Mouse (Mus musculus) CH12.LX (cell line): ENCODE measurements around the gene Tmem178b. TPM values are rescaled to one million over a fixed set of nuclear protein-coding genes. Genes with fewer than 3 reads are reported as not detected.

Experiments used
- DNase-seq: peaks from one replicate; pipeline ENCODE4 v3.0.0-alpha.2; 2013; ENCODE audit errors: extremely low read depth
- H3K27ac ChIP-seq: 2 replicates; pipeline ENCODE4 v1.5.1; 2012; ENCODE audit warnings: low read depth, mild to moderate bottlenecking, control low read depth, moderate library complexity; ENCODE audit not compliant: insufficient read depth
- H3K27me3 ChIP-seq: replicated peaks from 2 replicates; pipeline ENCODE3; 2012; ENCODE audit warnings: inconsistent platforms
- H3K36me3 ChIP-seq, 2 experiments: replicated peaks in 1 of 2; 2 replicates each; pipeline versions ENCODE3 to v1.6.1; 2012; ENCODE audit warnings: inconsistent platforms in 1 of 2, low read length in 1 of 2, mild to moderate bottlenecking in 1 of 2, mixed read lengths in 1 of 2, moderate library complexity in 1 of 2; ENCODE audit not compliant: control insufficient read depth in 1 of 2, insufficient read depth in 1 of 2
- H3K4me1 ChIP-seq, 2 experiments: 2 replicates each; pipeline ENCODE4 v1.6.1; 2012; ENCODE audit warnings: inconsistent platforms in 1 of 2, moderate library complexity in 1 of 2; ENCODE audit not compliant: insufficient read depth in 2 of 2, control insufficient read depth in 1 of 2
- H3K4me2 ChIP-seq: 2 replicates; pipeline ENCODE4 v1.6.1; 2012; ENCODE audit warnings: low read depth, mild to moderate bottlenecking, control low read depth; ENCODE audit not compliant: poor library complexity, insufficient read depth, severe bottlenecking
- H3K4me3 ChIP-seq, 3 experiments: fragments of 150-350 bp in 1 of 3; sonication (generic) in 1 of 3; replicated peaks in 1 of 3; 2 replicates each; pipeline versions ENCODE3 to v1.5.1; 2011 to 2012; ENCODE audit warnings: low read depth in 2 of 3, low read length in 2 of 3, mild to moderate bottlenecking in 2 of 3, moderate library complexity in 2 of 3, control low read depth in 1 of 3, improper control_type of control experiment in 1 of 3, inconsistent platforms in 1 of 3, mixed read lengths in 1 of 3; ENCODE audit not compliant: poor library complexity in 1 of 3
- H3K79me2 ChIP-seq: replicated peaks from 2 replicates; pipeline ENCODE4 v1.6.1; 2012; ENCODE audit warnings: mild to moderate bottlenecking, moderate library complexity; ENCODE audit not compliant: control insufficient read depth, poor library complexity, insufficient read depth, severe bottlenecking; ENCODE audit errors: extremely low read depth
- H3K9ac ChIP-seq: 2 replicates; pipeline ENCODE4 v1.6.1; 2012; ENCODE audit warnings: low read depth, mild to moderate bottlenecking, control low read depth, moderate library complexity; ENCODE audit not compliant: insufficient read depth
- H3K9me3 ChIP-seq: replicated peaks from 2 replicates; pipeline ENCODE3; 2012; ENCODE audit warnings: low read length, inconsistent platforms, mixed read lengths
- BHLHE40 ChIP-seq: IDR thresholded peaks from 2 replicates; pipeline ENCODE4 v1.6.1; 2011; ENCODE audit warnings: mild to moderate bottlenecking, low read depth, low read length, improper control_type of control experiment
- CTCF ChIP-seq, 2 experiments: IDR thresholded peaks in 1 of 2; conservative IDR thresholded peaks in 1 of 2; 2 replicates each; pipeline ENCODE4 v1.5.1; 2011 to 2012; ENCODE audit warnings: low read depth in 2 of 2, low read length in 2 of 2, improper control_type of control experiment in 1 of 2, inconsistent platforms in 1 of 2, mild to moderate bottlenecking in 1 of 2, moderate library complexity in 1 of 2
- E2F4 ChIP-seq: IDR thresholded peaks from 2 replicates; pipeline ENCODE4 v1.6.1; 2011; ENCODE audit warnings: low read depth, low read length, improper control_type of control experiment; ENCODE audit not compliant: insufficient replicate concordance
- HCFC1 ChIP-seq: IDR thresholded peaks from 2 replicates; pipeline ENCODE4 v1.6.1; 2012; ENCODE audit warnings: low read depth, mild to moderate bottlenecking, inconsistent platforms, low read length, improper control_type of control experiment
- IRF4 ChIP-seq: IDR thresholded peaks from 2 replicates; pipeline ENCODE4 v1.6.1; 2014; ENCODE audit warnings: low read depth, mild to moderate bottlenecking, inconsistent platforms, low read length, improper control_type of control experiment
- MAFK ChIP-seq: IDR thresholded peaks from 2 replicates; pipeline ENCODE4 v1.6.1; 2011; ENCODE audit warnings: low read length, improper control_type of control experiment; ENCODE audit not compliant: insufficient replicate concordance
- MEF2A ChIP-seq: IDR thresholded peaks from 2 replicates; pipeline ENCODE4 v1.6.1; 2014; ENCODE audit warnings: low read depth, mild to moderate bottlenecking, inconsistent platforms, low read length, improper control_type of control experiment, borderline replicate concordance
- PAX5 ChIP-seq: IDR thresholded peaks from 2 replicates; pipeline ENCODE4 v1.6.1; 2012; ENCODE audit warnings: low read length, inconsistent platforms, mixed read lengths
- POLR2A ChIP-seq: IDR thresholded peaks from 2 replicates; pipeline ENCODE4 v1.6.1; 2011; ENCODE audit warnings: low read depth, mild to moderate bottlenecking, improper control_type of control experiment, low read length
- POLR2AphosphoS2 ChIP-seq: IDR thresholded peaks from 2 replicates; pipeline ENCODE4 v1.6.1; 2011; ENCODE audit warnings: low read depth, low read length, improper control_type of control experiment
- RAD21 ChIP-seq: IDR thresholded peaks from 2 replicates; pipeline ENCODE4 v1.6.1; 2011; ENCODE audit warnings: low read depth, mild to moderate bottlenecking, low read length, improper control_type of control experiment, moderate library complexity
- RCOR1 ChIP-seq: conservative IDR thresholded peaks from 2 replicates; pipeline ENCODE4 v1.6.1; 2012; ENCODE audit warnings: low read depth, mild to moderate bottlenecking, inconsistent platforms, low read length, improper control_type of control experiment
- SMC3 ChIP-seq: IDR thresholded peaks from 2 replicates; pipeline ENCODE4 v1.6.1; 2011; ENCODE audit warnings: low read depth, low read length, improper control_type of control experiment
- TBP ChIP-seq: conservative IDR thresholded peaks from 2 replicates; pipeline ENCODE4 v1.6.1; 2011; ENCODE audit warnings: low read depth, low read length, improper control_type of control experiment
- TCF12 ChIP-seq: IDR thresholded peaks from 2 replicates; pipeline ENCODE4 v1.6.1; 2014; ENCODE audit warnings: low read depth, mild to moderate bottlenecking, inconsistent platforms, low read length, improper control_type of control experiment
- UBTF ChIP-seq: IDR thresholded peaks from 2 replicates; pipeline ENCODE4 v1.6.1; 2012; ENCODE audit warnings: low read depth, mild to moderate bottlenecking, inconsistent platforms, low read length, improper control_type of control experiment, moderate library complexity
- ZC3H11A ChIP-seq: IDR thresholded peaks from 2 replicates; pipeline ENCODE4 v1.6.1; 2012; ENCODE audit warnings: low read depth, mild to moderate bottlenecking, inconsistent platforms, low read length, improper control_type of control experiment
- ZKSCAN1 ChIP-seq: IDR thresholded peaks from 2 replicates; pipeline ENCODE4 v1.6.1; 2012; ENCODE audit warnings: low read depth, inconsistent platforms, low read length, improper control_type of control experiment, borderline replicate concordance
- ZMIZ1 ChIP-seq: IDR thresholded peaks from 2 replicates; pipeline ENCODE4 v1.6.1; 2012; ENCODE audit warnings: low read depth, mild to moderate bottlenecking, inconsistent platforms, low read length, improper control_type of control experiment
- ZNF384 ChIP-seq: IDR thresholded peaks from 2 replicates; pipeline ENCODE4 v1.6.1; 2012; ENCODE audit warnings: low read depth, low read length, improper control_type of control experiment, inconsistent platforms
- dilution Hi-C: fragments of 300-500 bp; cut with MboI; formaldehyde crosslinking; loops from 2 replicates; pipeline ENCODE4 v1.14.3; 2020; ENCODE audit warnings: low sequenced_read_pairs; ENCODE audit not compliant: extremely low pct_unique_long_range_greater_than_20kb, extremely low pct_ligation_motif_present
- in situ Hi-C: fragments of 300-500 bp; cut with MboI; formaldehyde crosslinking; loops from 3 replicates; pipeline ENCODE4 v1.14.3; 2019; ENCODE audit warnings: low sequenced_read_pairs, low pct_ligation_motif_present, low pct_unique_long_range_greater_than_20kb, mixed read lengths
- polyA plus RNA-seq: library from polyadenylated mRNA; unstranded; fragments of >175 nt; gene quantifications from 2 replicates; pipeline ENCODE4 v1.2.1, GENCODE M21; 2012; ENCODE audit warnings: low read depth; ENCODE audit not compliant: insufficient read length
- total RNA-seq, 2 experiments: library from RNA; depleted of rRNA; stranded (reverse); fragments of 300-350 nt in 1 of 2; fragments of >200 nt in 1 of 2; gene quantifications; 2 replicates each; pipeline ENCODE4 v1.2.3; 2012 to 2014

The Tmem178b gene
- total and polyA plus RNA-seq, 3 experiments: not detected

DNA sequence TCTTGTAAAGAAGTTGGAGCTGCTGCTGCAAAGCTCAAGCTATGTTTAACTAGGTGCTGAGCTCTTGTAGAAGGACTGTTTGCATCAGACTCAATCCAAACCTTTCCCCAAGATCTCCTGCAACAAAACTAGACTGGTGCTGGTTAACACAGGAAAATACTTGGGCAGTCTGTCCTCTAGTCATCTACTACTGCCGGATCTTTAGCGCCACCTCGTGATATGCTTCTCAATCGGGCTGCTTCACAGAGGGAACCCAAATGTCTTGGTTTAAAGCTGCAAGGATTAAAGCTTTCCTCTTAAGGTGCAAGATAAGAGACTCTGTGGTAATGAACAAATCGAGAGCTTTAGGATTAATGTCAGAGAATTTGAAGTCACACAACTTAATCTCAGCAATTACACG lies 430.3 kb downstream of the Tmem178b start:
- TF ChIP-seq IRF4 (no peak), POLR2AphosphoS2 (no peak), TCF12 (no peak), POLR2A (no peak), MAFK (no peak), UBTF (no peak), ZMIZ1 (no peak), RCOR1 (no peak), CTCF (conservative IDR thresholded peaks at IDR 0.05 in 1 of 2, IDR thresholded peaks at IDR 0.05 in 1 of 2; ENCODE audit: low read depth in 2 of 2, low read length in 2 of 2) (peak; percentile 33 to 80; a peak in 3 of 4 replicates), RAD21 (peak; percentile 80), PAX5 (no peak), SMC3 (peak; percentile 65), ZC3H11A (no peak), E2F4 (no peak), BHLHE40 (no peak), ZKSCAN1 (no peak), TBP (no peak), ZNF384 (no peak), HCFC1 (no peak), MEF2A (no peak)
- Histone ChIP-seq H3K27ac (no peak overlapping the region), H3K36me3 (no peaks in the 10 kb centered on the region), H3K79me2 (no peaks in the 10 kb centered on the region), H3K9ac (no peak overlapping the region), H3K4me2 (no peak overlapping the region), H3K9me3 (no peaks in the 10 kb centered on the region), H3K4me3 (no peak overlapping the region), H3K27me3 (no peaks in the 10 kb centered on the region), H3K4me1 (peaks cover 0 to 3% of the 10 kb centered on the region in 2 experiments; a peak in 2 of 4 replicates)
- DNase-seq: peak; percentile 45
- dilution Hi-C loops: no loop called here
- in situ Hi-C loops: loop anchor here (10.0 kb wide), 1 partner anchor 69 kb away; no protein-coding TSS in a partner anchor

Other genes starting within 250 kb of the Tmem178b start
- gene Braf, start 147.8 kb upstream of the Tmem178b start, total RNA-seq (2012; rRNA removed): 9.7 and 9.8 TPM in 2 replicates
- 10.9 and 11.2 TPM in 2 replicates for gene Braf, start 147.8 kb upstream of the Tmem178b start, total RNA-seq (2014; rRNA removed)
- gene Braf, start 147.8 kb upstream of the Tmem178b start, polyA plus RNA-seq: 15.7 and 21.8 TPM in 2 replicates
- gene Mrps33, start 62.3 kb upstream of the Tmem178b start, total RNA-seq (2012; rRNA removed): 138 and 142 TPM in 2 replicates
- 342 and 346 TPM in 2 replicates for gene Mrps33, start 62.3 kb upstream of the Tmem178b start, total RNA-seq (2014; rRNA removed)
- gene Mrps33, start 62.3 kb upstream of the Tmem178b start, polyA plus RNA-seq: 166 and 168 TPM in 2 replicates